Mouse (Mus musculus) skeletal muscle tissue, adult 2 months (tissue): ENCODE data around the gene Ak7.

Experiments
- DNase-seq: peaks from one replicate; pipeline ENCODE4 v3.0.0-alpha.2; 2012; ENCODE audit warnings: low read depth, low spot score

Gene Ak7

GRCm38 (mm10) chr12:105705799-105706487 lies at the start of gene Ak7:
Ak7 (plus strand) TSS chr12:105705976.
- peak; percentile 33 for DNase-seq

DNA sequence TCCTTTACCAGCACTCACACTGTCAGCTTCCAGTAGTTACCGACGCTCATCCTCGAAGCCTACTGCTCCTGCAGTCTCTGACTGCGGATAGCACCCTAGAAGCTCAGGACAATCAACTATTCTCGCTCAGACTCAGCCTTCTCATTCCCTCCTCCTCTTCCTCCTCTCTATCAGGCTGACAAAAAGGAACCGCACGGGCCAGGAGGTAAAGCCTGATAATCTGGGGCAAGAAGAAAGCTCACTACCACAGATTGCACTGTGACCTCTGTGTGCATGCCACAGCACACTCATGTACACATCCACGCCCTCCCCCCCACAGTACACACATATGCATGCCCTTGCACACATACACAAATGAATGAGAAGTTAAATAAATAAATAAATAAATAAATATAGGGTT lies 29.5 kb upstream of the Ak7 start:
- no peak for DNase-seq

DNA sequence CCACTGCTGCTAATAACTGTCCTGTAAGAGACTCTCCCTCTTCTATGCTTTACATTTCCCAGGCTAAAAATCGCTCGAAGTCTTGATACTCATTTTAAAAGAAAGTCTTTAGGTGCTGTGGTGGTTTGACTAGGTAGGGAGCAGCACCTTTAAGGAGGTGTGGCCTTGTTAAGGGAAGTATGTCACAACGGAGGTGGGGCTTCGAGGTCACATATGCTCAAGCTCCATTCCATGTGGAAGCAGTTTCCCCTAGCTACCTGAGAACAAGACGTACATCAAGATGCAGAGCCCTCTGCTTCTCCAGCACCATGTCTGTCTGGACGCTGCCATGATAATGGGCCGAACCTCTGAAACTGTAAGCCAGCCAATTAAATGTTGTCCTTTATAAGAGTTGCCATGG lies 27.6 kb upstream of the Ak7 start:
- DNase-seq: no peak

GRCm38 (mm10) chr12:105678762-105679161 lies 27.0 kb upstream of the Ak7 start:
- DNase-seq: no peak

- DNase-seq: peak; percentile 20
Measured at GRCm38 (mm10) chr12:105683933-105684901, 21.6 kb upstream of the Ak7 start, which contains the start of gene Gskip. Gskip (plus strand) TSS chr12:105684829.

DNA sequence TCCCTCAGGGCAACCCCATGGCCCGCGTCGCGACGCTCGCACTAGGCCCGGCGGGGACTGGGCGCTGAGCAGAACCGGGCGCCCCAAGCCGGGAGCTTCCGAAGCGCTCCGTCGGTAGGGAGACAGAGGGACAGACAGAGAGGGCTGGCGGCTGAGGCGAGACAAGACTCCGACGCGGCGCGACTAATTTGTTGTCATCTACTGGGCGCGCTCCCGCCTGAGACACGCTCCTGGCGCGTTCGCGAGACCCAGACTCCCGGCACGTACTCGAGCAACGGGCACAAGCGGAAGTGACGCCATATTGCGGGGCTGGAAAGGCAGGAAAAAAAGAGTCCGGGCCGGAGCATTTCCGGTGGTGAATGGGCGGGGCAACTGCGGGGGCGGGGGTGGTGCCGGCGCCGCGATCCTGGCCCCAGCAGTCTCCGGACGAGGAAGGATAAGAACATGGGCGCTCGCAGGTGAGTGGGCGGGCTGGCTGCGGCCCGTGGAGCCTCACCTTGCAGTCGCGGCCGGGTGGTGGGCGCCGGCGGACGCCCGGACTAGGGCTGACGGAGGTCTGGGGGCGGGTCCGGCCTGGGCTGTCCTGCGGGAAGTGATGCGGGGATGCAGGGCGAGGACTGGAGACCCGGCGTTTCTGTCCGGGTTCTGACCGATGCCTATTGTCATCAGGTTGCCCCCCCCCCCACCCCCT lies 20.6 kb upstream of the Ak7 start, which contains the start of gene Atg2b:
Gene Atg2b, minus strand, starts transcription at position 211 of the 691 bp plus-strand sequence.
- peak; percentile 92 for DNase-seq

GRCm38 (mm10) chr12:105686791-105687190 lies 19.0 kb upstream of the Ak7 start:
- no peak for DNase-seq

DNA sequence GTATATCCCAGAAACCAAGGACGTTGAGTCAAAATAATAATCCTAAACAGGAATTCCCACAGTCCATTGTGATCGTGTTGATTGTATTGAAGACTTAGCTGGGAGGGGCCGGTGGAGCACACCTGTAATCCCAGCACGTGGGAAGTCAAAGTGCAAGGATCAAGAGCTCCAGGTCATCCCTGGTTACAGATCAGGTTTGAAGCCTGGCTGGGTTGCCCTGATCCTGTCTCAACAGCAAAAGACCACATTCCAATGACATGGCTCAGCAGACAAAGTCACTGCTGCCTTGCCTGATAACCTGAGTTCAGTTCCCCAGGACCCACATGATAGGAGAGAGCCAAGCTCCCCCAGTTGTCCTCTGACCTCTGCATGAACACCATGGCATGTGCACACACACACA lies 18.4 kb upstream of the Ak7 start:
- DNase-seq: no peak

GRCm38 (mm10) chr12:105688546-105688945 lies 17.2 kb upstream of the Ak7 start:
- DNase-seq: no peak

DNA sequence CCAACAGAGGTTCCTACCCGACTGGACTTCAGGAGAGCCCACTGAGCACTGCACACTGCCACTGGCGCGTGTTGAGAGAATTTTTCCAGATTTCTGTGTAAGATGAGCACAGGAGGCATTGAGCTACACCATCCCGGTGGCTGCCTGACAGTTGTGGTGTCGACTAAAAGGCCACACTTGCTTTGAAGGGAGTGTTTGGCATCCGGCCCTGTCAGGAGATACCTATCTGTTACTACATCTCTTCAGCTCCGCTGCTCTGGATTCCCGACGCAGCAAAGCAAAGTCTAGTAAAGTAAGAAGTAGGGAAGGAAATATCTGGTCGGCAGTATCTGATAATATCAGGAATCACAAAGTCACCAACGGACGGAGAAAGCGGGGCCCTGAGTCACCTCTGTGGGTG lies 16.3 kb upstream of the Ak7 start:
- no peak for DNase-seq

DNA sequence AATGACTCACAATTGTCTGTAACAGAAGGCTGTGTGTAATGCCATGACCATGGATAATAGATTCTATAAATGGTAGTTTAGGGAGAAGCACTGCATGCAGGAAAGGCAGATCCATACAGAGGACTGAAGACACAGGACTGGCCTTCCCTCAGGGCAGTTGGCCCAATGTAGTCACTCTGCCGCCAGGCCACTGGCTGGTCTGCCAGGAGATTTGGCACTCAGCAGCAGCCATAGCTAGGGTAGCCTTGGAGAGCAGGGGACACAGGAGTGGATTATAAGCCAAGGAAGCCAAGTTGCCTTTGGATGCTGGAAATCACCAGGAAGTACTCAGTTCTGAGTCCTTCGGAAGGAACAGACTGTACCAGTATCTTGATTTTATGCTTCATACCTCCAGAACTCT lies 11.8 kb upstream of the Ak7 start:
- no peak for DNase-seq

GRCm38 (mm10) chr12:105695848-105696247 lies 9.9 kb upstream of the Ak7 start:
- no peak for DNase-seq

DNA sequence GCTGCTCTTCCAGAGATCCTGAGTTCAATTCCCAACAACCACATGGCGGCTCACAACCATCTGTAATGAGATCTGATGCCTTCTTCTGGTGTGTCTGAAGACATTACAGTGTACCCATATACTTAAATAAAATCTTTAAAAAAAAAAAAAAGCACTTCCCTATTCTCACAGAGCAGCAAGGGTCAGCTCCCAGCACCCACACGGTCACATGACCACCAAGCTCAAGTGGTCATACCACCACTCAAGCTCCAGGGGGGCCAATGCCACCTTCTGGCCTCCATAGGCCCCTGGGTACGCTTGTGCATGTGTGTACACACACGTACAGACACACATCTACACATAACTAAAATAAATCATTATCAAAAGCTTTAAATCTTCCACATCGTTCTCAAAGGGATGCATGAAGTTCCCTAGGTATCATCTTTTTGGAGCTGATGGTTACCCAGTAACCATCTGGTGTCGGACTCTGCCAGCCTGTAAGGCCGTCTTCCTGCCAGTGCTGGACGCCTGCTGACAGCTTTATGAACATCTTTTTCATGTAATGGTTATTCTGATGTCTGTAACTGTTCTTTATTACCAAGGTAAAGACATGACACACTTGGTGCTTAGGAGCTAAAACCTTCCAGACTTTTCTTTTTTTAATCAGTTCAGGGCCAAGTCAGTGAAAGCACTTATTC lies 8.5 kb upstream of the Ak7 start:
- DNase-seq: no peak

DNA sequence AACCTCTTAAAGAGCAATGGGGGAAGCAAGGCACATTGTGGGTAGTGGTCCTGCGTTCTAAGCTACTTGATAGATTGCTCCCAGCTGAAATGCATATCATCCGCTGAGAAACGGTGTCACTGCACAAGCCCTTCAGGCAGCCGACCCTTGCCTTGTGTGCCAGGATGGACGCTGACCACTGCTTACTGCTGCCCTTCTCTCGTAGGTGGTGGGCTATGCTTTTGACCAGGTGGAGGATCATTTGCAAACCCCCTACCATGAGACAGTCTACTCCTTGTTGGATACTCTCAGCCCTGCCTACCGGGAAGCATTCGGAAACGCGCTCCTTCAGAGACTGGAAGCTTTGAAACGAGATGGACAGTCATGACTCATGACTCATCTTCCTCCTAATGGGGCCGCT lies 5.3 kb upstream of the Ak7 start:
- DNase-seq: no peak

- no peak for DNase-seq
Measured at GRCm38 (mm10) chr12:105718616-105719015, 12.8 kb downstream of the Ak7 start.

DNA sequence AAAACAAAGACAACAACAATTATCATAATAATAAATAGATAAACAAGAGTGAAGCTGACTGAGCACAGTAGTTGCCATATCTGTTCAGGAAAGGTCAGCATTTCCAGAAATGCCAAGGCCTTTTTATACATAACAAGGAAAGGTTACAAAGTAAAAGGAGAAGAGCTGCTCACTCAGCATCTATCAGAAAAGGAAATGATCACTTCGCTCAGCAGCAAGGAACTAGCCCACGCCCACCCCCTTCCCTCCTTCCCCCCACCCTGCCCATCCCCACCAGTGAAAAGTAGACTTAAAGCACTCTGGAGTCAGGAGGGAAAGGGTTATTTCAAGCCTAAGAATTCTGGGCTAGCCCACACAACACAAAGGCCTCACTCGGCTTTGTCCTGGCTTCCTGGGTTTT lies 14.4 kb downstream of the Ak7 start:
- DNase-seq: no peak

- no peak for DNase-seq
Measured at GRCm38 (mm10) chr12:105721452-105722132, 15.8 kb downstream of the Ak7 start.

DNA sequence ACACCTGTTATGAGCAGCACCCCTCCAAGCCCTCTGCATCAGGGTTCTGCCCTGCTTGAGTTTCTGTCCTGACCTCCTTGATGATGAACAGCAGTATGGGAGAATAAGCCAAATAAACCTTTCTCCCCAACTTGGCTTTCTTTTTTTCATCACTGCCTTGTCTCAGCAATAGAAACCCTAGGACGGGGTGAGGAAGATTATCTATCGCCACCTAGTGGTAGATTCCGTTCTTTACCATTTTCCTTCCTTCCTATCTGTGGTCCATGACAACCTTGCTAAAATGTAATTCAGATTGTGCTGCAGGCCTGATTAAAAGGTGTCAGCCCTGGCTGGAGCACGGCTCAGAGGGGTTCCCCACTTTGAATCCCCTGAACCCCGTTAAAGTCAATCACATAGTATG lies 16.9 kb downstream of the Ak7 start:
- peak; percentile 14 for DNase-seq

GRCm38 (mm10) chr12:105724616-105725015 lies 18.8 kb downstream of the Ak7 start:
- DNase-seq: no peak

DNA sequence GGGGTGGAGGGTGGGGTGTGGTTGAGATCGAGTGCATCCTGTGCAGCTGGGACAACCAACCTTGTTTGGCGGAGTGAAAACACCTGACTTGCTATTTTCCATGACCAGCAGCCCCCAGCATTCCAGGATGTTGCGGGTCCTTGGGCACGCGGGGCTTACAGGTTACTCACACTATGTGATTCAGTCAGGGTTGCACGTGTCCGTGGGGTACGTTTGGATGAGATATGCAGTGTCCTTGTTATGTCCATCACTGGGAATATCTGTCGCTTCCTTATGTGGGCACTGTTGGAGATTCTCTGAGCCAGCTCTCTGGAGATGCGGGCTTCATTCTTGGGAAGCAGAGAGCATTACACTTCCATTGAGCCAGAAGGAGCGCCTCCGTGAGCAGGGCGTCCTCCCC lies 20.0 kb downstream of the Ak7 start:
- no peak for DNase-seq

GRCm38 (mm10) chr12:105727268-105727667 lies 21.5 kb downstream of the Ak7 start:
- DNase-seq: no peak
